Mouse (Mus musculus) cortical plate, adult 2 months (tissue): ENCODE data around the gene Bcar1.

Experiments used
- CTCF ChIP-seq: fragments of 200-500 bp; IDR thresholded peaks from 2 replicates; pipeline ENCODE4 v1.5.1; 2011; ENCODE audit warnings: mild to moderate bottlenecking, control low read depth, low read length; ENCODE audit not compliant: insufficient read depth; ENCODE audit errors: extremely low read depth
- POLR2A ChIP-seq: fragments of 200-500 bp; IDR thresholded peaks from 2 replicates; pipeline ENCODE4 v1.6.1; 2011; ENCODE audit warnings: mild to moderate bottlenecking, low read length, control low read depth; ENCODE audit not compliant: insufficient read depth; ENCODE audit errors: extremely low read depth

GRCm38 (mm10) chr8:111682521-111682920 lies 61.1 kb downstream of the Bcar1 start:
- no peak for TF ChIP-seq CTCF
- no peak for TF ChIP-seq POLR2A
